In the genomic region with DNA sequence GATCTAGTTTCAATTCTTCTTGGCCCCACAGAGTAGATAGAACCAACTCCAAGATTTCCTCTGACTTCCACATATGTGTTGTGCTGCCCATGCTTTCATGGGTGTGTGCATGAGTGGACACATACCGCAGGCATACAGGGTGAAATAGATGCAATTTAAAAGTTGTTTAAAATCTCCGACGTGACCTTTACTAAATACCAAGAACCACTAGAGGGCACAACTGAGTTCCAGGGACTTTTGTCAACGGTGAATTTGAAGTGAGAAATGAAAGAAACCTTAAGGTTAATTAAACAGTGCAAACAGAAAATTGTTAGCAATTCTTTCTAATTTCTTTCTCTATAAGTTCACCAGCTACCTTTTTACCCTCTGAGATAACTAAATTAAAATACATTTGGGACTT, we compare ENCODE assay signal across 10 mouse cellular contexts. TPM values are rescaled to one million over a fixed set of nuclear protein-coding genes. Genes with fewer than 3 reads are reported as not detected.
DNase-seq lines count a peak whose midpoint lies in the region; ATAC-seq lines count a peak whose summit lies in the region.
"Had no signal": no experiment of that assay in that cellular context is flagged by ENCODE, and none has a peak within 500 bp of the region (broad histone marks: within the 10 kb centered on the region; RNA-seq: fewer than 3 reads in every experiment).

No protein-coding gene starts in this region.

- H3K9me3 ChIP-seq in heart, embryonic 12.5 days (replicated peaks) = no peaks in the 10 kb centered on the region
- H3K9me3 ChIP-seq in megakaryocyte, embryonic 14.5 days = no peaks in the 10 kb centered on the region
- H3K9me3 ChIP-seq in forebrain, embryonic 15.5 days = no peaks in the 10 kb centered on the region
- H3K9me3 ChIP-seq: limb, embryonic 15.5 days had no signal

- no peak overlapping the region for H3K4me2 ChIP-seq in heart, embryonic 12.5 days
- H3K4me2 ChIP-seq in forebrain, embryonic 15.5 days (replicated peaks) = no peak overlapping the region
- H3K4me2 ChIP-seq: limb, embryonic 15.5 days had no signal

- WGBS in heart, embryonic 12.5 days = 14% methylated on average over 4 of the region's 4 CpGs
- WGBS in forebrain, embryonic 15.5 days = 19% methylated on average over 4 of the region's 4 CpGs

- H3K9ac ChIP-seq in heart, embryonic 12.5 days = no peak overlapping the region
- H3K9ac ChIP-seq in forebrain, embryonic 15.5 days (replicated peaks) = no peak overlapping the region
- H3K9ac ChIP-seq: limb, embryonic 15.5 days had no signal

- no peak overlapping the region for H3K4me3 ChIP-seq in heart, embryonic 12.5 days
- peak overlapping the region; percentile 74 for H3K4me3 ChIP-seq in megakaryocyte, embryonic 14.5 days (replicated peaks)
- no peak overlapping the region for H3K4me3 ChIP-seq in forebrain, embryonic 15.5 days
- H3K4me3 ChIP-seq: limb, embryonic 15.5 days had no signal

- no peak overlapping the region for H3K27ac ChIP-seq in heart, embryonic 12.5 days (ENCODE audit: poor library complexity, severe bottlenecking)
- no peak overlapping the region for H3K27ac ChIP-seq in forebrain, embryonic 15.5 days (replicated peaks)
- H3K27ac ChIP-seq: limb, embryonic 15.5 days had no signal

- no peaks in the 10 kb centered on the region for H3K27me3 ChIP-seq in heart, embryonic 12.5 days (replicated peaks)
- peaks cover 3% of the 10 kb centered on the region for H3K27me3 ChIP-seq in megakaryocyte, embryonic 14.5 days (replicated peaks)
- no peaks in the 10 kb centered on the region for H3K27me3 ChIP-seq in forebrain, embryonic 15.5 days
- H3K27me3 ChIP-seq: limb, embryonic 15.5 days had no signal

- no peaks in the 10 kb centered on the region for H3K36me3 ChIP-seq in heart, embryonic 12.5 days
- H3K36me3 ChIP-seq in megakaryocyte, embryonic 14.5 days (replicated peaks; ENCODE audit: low read length) = no peaks in the 10 kb centered on the region
- no peaks in the 10 kb centered on the region for H3K36me3 ChIP-seq in forebrain, embryonic 15.5 days
- H3K36me3 ChIP-seq: limb, embryonic 15.5 days had no signal

- ATAC-seq in heart, embryonic 12.5 days (ENCODE audit: insufficient number of reproducible peaks, low FRiP score) = no peak
- no peak for ATAC-seq in megakaryocyte, adult 5-6 weeks (ENCODE audit: poor library complexity, severe bottlenecking)
- no peak for ATAC-seq in forebrain, embryonic 15.5 days (replicated peaks)

- no peaks in the 10 kb centered on the region for H3K4me1 ChIP-seq in heart, embryonic 12.5 days (replicated peaks)
- peaks cover 4% of the 10 kb centered on the region; the same call in 1 of the 2 replicates for H3K4me1 ChIP-seq in megakaryocyte, embryonic 14.5 days
- no peaks in the 10 kb centered on the region for H3K4me1 ChIP-seq in forebrain, embryonic 15.5 days
- H3K4me1 ChIP-seq: limb, embryonic 15.5 days had no signal

- peak; percentile 18 to 68 for DNase-seq in heart, adult 18-20 months
- peak; percentile 60 for DNase-seq in ZHBTc4 (ENCODE audit: low read depth, low spot score)
- DNase-seq in mesoderm, embryonic 11.5 days (ENCODE audit: low read depth, low spot score) = peak; percentile 36
- DNase-seq in left cerebral cortex, adult 18-20 months (ENCODE audit: low spot score in 2 of 2) = no peak
- DNase-seq: gastrocnemius, postnatal 10 days had no signal

RNA-seq across cellular contexts. Expression of a gene that starts 17.2 kb away (rescaled TPM):
- total RNA-seq in heart, adult 18-20 months (2021) = 10 to 100 TPM; 12.8 to 14.8 TPM
- polyA plus RNA-seq in heart, embryonic 12.5 days (2016; fragmentation: Nextera tagmentation; extraction: Ambion mirVana) = 32.0 and 33.3 TPM in 2 replicates
- not detected in 2 replicates for polyA plus RNA-seq in megakaryocyte, embryonic 14.5 days (2012; ENCODE audit: insufficient read depth, low replicate concordance)
- 0.48 and 1.1 TPM in 2 replicates for total RNA-seq in megakaryocyte, adult 5-6 weeks (2015)
- total RNA-seq in megakaryocyte, adult 5-6 weeks (2017) = 0.04 and 0.94 TPM in 2 replicates
- total RNA-seq in left cerebral cortex, adult 18-20 months (2021) = 10 to 100 TPM; 11.4 to 12.5 TPM
- polyA plus RNA-seq in forebrain, embryonic 15.5 days (2015; fragmentation: Nextera tagmentation; extraction: Ambion mirVana) = 23.3 and 23.7 TPM in 2 replicates

Comparison
In these comparisons a context has a peak if more than half of its experiments do, and no peak if none do; other contexts are left out.
1. DNase-seq: peak in heart, adult 18-20 months (2 of 2), ZHBTc4 (single experiment) and mesoderm, embryonic 11.5 days (single experiment); none in left cerebral cortex, adult 18-20 months (0 of 2).
2. RNA of a gene that starts 17.2 kb away (total RNA-seq): 12.8 to 14.8 TPM in heart, adult 18-20 months and 11.4 to 12.5 TPM in left cerebral cortex, adult 18-20 months; 0.04 to 1.1 TPM in megakaryocyte, adult 5-6 weeks; every median in the first group is over 4 times any median in the second.